Mouse (Mus musculus): ENCODE measurements around the gene Gm28372. TPM values are rescaled to one million over a fixed set of nuclear protein-coding genes. Genes with fewer than 3 reads are reported as not detected.
A peak's percentile ranks its signal among the peaks of the same experiment; 100 is the strongest.

Gm28372 gene
- total RNA-seq, 4 experiments from 2014 or later, result not detected

DNA sequence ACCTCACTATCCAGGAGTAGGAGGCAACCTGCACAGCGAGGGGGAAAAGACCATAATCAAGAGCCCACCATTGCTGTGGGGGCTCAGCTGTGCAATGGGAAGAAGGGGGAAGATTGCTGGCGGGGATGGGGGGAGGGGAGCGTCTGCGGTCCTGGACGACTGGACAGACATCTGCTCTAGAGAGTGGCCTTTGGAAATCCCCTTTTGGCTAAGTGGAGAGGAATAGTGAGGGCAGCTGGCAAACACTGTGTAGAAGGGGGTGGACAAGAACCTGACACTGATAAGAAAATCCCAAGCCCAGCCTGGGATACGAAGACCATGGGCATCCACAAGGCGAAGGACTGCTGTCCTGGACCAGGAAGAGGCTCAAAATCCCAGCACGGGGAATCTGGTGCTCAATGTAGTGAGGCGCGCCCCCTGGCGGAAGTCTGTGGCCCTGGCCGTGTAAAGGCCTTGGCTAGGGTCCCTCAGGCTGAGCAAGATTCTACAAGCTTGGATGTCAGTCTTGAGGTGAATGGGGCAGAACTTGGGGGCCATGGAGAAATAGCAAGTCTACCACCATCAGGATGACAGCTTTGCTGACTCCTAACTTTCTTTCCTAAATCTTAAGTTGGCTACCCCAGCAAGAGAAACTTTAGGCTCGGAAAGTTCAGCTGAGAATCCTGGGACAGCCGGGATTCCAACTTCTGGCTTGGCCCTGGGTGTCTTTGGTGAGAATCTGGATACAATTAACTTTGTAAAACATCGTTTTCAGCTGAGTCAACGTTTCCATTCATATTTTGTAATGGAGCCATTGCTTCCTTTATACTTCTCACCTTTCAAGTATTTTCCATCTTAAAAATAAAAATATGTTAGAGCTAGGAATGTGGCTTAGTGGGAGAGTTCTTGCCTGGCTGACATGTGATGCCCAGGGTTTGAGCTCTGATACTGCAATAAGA lies 6.8 kb downstream of the Gm28372 start:
- peak; percentile 61 for DNase-seq

DNA sequence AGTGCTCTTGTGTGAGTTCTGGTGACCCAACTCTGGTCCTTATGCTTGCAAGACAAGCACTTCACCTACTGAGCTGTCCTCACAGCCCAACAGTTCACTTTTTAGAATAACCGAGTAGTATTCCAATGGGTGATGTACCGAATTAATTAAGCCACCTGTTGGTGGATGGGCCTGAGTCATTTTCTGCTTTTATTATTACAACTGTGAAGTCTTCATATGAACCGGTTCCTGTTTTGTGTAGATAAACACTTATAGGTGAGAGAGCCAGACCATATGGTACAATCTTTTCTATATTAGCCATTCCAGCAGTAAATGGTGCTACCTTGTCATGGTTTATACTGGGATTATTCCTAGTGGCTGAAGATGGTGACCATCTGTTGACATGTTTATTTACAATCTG lies 7.7 kb downstream of the Gm28372 start:
- no peak for DNase-seq

DNA sequence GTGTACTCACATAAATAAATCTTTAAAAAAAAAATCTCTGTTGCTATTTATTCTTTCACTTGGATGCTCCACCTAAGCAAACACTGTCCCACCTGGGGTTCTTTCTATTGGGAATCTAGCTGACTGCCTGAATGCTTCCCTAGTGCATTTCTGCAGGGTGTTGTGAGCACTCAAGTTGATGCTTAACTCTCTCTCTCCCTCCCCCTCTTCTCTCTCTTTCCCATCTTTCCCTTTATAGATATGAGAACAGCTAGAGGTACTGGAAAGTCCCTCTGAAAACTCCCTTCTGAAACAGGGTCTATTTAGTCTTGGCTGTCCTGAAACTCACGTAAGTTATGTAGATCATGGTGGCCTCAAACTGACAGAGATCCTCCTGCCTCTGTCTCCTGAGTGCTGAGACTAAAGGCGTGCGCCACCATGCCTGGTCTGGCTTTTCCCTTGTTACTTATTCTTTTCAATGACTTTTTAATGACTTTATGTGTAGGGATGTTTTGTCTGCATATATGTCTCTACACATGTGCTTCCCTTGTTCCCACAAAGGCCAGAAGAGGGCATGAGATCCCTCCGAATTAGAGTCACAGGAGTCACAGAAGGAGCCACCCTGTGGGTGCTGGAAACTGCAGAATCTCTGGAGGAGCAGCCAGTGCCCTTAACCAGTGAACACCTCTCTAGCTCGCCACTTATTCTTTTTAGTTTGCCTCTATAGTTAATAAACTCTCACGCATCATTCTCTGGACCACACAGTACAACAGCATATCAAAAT lies 9.2 kb downstream of the Gm28372 start:
- no peak for DNase-seq

DNA sequence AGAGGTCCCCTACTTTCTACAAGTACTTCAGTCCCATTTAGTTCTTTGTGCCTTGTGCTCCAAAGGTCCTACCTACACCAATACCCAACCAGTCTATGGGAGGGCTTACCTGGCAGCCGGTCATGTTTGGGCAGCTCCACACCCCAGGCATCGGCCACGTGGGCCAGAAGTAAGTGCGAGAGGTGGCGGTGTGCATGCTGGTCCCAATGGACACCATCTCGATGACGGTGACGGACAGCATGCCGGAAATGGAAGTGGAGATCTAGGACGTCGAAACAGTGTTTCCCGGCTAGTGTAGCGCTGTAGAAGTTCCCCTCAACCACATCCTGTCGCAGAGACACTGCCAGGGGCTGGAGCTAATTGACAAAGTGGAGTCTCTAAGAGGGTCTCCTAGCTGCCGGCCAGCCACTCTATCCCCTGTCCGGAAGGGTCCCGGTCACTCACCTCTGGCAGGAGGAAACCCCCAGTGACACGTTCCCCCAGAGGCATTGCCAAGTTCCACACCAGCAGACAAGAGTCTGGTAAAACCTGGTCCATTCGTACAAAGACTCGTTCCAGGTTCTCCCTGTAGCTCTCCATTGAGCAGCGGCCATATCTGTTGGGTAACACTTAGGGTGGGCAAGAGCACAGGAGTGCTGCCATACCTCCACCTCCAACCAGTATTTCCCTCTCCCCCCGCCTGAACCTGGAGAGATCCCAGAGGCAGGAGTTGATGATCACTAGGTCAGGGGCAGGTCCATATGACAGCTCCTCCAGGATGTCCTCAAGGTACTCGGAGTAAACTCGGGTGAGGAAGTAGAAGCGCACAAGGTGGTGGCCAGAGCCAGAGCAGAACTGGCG lies 17.0 kb downstream of the Gm28372 start:
- no peak for DNase-seq

DNA sequence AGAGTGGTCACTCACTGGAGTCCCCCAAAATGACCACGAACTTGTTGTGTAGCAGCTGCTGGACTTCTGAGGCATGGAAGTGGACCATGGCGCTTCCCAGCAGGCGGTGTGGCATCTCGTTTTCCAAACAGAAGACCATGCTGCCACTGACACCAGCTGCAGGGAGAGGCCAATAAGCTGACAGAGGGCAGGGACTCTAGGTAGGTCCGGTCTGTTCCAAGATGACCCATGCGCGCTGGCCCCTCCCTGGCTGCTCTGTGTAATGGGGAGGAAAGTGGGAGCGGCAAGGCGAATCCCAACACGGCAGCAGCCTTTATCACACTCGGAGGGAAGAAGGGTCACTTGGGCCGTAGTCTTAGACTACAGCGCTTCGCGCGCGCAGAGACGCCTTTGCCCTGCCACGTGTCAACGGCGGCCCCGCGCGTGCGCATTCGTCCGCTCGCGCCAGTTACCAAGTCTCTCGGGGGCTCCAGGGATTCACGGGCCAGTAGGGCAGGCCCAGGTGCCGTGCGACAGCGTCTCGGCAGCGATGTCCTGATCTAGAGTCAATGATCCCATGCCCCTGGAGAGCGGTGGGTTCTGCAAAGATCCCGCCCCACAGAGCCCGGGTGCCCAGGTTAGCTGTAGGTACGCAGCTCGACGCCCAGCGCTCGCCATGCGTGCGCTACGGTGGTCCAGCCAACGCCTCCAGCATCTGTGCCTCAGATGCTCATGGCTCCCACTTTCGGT lies 18.5 kb downstream of the Gm28372 start:
- DNase-seq, result peak; percentile 71

DNA sequence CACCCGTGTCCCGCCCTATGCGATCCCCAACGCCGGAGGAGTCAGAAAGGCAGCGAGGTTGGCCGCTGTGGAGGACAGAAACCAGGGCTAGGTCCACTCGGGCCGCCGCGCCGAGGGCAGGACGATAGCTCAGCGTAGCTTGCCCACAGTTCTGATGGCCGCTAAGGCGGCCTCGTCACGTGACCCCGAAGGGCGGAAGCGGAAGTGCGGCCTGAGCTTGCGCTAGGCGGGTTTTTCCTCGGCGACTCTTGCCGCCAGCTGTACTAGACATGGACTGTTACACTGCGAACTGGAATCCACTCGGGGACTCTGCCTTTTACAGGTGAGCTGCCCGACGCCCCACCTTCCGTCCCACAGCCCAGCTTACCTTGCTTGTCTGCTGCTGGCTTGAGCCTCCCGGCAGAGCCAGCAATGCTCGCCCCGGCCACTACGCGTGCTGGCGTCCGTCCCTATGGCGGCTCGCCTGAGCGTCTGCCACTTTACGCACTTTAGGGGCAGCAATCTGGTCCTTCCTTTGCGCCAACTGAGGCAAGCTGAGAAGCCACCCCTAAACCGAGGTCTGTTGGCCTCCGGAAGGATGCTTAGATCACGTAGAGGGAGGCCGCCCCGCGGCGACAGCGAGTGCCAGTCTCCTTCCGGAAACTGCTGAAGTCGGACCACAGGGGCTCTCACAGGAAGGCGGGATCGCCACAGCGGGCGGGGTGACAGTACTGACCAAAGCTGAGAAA lies 19.3 kb downstream of the Gm28372 start, which contains the start of the genes Vps16 and Pced1a:
Gene Vps16, plus strand, starts transcription at position 214 of the 728 bp plus-strand sequence.
Gene Pced1a, minus strand, starts transcription at position 576 of the 728 bp plus-strand sequence.
- DNase-seq, result peak; percentile 88

DNA sequence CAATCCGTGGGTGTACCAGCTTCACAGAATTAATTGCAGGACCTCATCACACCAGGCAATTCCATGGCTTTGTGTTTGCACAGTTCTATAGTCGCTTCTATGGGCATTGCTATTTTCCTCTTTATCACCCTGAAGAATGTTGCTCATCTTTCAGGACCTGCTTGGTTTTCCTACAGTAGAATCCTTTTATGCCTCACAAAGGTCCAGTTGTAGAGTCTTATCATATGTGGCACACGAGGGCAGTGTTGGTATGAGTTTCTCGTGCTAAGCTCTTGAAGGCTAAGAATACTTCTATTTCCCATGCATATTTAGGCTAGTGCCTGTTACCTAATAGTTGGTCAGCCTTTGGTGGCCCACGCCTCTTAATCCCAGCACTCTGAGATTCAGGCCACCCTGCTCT lies 20.1 kb downstream of the Gm28372 start:
- DNase-seq, result no peak

DNA sequence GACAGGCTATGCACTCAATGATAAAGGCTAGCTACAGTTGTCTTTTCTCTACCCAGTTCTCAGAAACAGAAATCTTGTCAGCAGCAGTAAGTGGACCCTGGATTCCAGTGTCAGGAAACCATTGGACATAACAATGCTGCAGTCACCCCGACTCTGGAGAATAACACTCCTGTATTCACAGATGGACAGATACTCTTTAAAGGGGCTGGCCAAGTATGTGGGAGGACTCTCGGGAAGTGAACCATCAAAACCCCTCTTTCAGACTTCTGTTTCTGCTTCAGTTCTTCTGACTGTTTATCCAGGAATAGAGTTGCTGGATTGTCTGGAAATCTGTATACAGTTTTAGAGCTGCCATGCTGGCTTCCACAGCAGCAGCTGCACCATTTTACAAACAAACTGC lies 24.8 kb downstream of the Gm28372 start:
- DNase-seq, result no peak

DNA sequence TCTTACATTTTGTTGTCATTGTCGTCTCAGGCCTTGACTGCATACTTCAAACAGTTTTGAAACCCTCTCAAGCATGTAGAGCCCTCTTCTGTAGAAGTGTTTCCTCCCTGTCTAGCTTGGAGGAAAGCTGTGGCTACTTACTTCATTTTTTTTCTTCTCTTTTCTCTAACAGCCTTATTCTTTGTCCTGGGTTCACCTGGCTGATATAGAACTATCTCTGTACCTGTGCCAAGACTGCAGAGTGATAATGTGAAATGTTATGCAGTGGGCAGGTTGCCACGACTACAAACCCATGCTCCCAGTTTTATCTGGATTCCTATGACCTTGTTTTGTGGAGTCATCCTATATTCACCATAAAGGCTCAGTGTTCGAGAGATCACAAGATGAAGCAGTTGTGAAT lies 25.4 kb downstream of the Gm28372 start:
- no peak for DNase-seq

DNA sequence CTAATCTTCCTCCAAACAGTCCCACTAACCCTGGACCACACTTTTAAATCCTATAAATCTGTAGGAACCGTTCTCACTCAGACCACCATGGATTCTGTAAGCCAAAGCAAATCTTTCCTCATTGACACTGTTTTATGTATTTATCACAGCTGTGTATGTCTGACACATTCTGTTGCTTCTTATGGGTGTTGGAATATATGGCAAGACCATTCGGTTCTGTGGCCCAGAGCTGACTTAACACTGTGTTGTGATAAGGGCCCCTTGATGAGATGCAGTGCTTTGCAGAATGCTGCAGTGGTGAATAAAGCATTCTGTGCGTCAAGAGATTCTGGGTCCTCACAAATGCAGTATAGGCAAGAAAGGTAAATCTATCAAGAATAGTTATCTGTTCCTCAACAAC lies 27.1 kb downstream of the Gm28372 start:
- DNase-seq, result no peak

DNA sequence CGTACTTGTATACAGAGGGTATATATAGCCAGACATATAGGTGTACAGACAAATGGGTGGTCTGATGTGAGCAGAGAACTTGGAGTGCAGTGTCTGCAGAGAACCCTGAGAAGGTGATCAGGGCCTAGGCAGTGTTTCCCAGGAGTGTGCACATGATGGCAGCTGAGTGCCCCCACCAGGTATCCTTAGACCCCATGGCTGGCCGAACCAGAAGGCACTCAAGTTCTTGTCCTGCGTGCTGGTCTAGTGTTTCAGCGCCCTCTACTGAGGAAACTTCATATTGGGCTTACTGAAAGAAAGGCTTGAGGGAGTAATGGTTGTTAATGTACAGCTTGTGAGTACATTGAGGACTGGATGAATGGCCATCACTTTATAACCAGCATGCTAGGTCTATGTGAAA lies 28.1 kb downstream of the Gm28372 start:
- no peak for DNase-seq

DNA sequence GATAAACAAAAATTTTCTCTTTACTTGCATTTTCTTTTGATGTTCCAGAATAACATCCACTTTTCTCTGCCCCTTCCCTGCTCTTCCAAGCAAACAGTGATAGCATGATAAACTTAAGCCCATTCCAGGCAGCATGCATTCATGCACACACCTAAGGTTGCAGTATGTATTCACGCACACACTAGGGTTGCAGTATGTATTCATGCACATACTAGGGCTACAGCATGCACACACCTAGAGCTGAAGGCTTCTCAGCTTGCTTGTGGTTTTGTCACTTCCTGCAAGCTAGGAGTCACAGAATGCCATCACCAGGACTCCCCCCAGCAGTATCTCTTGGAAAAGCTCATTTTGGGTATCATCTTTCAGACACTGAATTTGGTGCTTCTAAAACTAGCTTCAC lies 31.7 kb downstream of the Gm28372 start:
- no peak for DNase-seq

DNA sequence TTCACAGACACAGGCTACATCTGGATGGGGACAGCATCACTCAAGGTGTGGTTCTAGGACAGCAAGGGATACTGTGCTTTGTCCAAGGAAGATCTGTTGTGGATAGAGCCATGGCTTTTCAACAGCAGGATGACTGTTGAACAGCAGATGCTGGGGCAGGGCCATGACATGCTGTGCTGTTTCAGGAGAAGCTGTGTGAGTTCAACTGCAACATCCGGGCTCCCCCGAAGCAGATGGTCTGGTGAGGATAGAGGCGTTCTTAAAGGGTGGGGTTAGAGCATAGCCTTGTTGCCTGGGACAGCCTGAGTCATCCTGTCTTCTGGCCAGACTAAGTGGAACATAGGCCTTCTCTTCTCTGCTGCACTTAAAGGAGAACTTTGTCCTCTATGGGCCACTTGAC lies 33.8 kb downstream of the Gm28372 start:
- DNase-seq, result no peak

DNA sequence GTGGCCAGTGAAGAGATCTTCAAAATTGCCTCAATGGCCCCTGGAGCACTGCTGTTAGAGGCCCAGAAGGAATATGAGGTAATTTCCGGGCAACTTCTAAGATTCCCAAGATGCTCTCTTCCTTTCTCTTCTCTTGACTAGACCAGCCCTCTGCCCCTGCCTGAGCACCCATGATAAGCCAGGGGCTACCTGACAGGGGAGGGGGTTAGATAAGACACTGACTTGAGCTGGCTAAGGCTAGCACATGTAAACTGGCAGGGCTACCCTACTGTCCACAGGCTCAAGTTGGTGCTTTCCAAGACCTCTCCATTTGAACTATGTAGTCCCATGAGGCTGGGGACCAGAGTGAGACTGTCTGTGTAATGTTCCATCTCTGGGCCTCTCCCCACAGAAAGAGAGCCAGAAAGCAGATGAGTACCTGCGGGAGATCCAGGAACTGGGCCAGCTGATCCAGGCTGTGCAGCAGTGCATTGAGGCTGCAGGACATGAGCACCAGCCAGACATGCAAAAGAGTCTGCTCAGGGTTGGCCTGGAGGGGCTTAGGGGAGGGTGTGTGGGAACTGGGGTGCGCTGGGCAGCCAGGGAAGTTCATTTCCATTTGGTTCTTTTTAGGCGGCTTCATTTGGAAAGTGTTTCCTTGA lies 34.9 kb downstream of the Gm28372 start:
- no peak for DNase-seq

DNA sequence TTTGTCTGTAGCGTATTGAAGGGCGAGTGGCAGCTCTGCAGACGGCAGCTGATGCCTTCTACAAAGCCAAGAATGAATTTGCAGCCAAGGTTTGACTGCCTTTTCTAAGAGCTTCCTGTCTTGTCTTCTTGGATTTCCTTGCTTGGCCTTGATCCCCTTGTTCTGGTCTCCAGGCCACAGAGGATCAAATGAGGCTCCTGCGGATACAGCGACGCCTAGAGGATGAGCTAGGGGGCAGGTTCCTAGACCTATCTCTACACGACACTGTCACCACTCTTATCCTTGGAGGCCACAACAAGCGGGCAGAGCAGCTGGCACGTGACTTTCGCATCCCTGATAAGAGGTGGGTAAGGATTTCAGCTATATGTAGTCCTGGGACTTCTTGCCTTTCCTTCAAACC lies 37.1 kb downstream of the Gm28372 start:
- no peak for DNase-seq

DNA sequence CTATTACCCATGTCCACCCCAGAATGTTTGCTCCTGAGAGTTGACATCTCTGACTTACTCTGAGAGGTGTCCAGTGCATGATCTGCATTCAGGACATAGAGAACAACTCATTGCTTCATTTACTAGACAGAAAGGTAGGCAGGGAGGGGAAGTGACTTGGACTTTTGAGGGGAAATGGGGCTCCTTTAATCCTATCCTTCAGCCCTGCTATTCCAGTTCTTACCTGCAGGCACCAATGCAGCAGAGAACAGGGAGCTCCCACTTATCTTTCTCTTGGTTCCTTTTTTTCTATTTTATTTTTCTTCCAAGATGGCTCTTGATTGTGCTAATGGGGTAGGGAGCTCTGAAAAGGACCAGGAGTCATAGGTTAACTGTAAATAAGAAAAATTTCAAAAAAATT lies 43.4 kb downstream of the Gm28372 start:
- DNase-seq, result no peak

DNA sequence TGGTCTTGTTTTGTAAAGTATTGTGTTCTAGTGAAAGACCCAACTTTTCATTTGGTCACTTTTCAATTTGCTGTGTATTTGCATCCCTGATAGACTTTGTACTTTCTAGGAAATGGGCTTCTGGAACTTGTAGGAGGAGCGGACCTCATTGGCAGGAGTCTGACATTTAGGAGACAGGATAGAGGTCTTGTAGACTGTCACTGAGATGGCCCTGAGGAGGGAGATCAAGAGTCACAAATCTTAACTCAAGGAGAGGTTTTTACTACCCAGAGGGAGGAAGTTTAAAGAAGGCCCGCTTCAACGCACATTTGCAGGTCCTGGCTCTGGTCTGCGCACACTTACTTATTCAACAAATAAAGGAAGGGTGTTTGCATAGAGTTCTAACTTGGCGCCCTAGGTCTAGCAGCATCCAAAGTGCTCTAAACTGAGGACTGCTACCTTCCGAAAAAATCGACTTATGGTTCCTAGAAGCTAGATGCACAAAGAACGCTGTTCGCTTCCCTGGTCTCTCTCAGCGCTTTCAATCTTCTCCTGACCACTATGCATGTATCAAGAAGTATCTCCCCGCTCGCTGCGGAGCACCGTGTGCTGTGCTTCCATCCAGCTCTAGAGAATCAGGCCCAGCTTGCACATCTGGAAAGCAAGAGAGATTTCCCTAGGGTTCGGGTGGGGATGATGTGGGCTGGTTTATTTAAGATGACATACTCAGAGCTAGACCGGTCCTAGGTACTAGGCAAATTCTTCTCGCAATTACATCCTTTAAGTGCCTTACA lies 44.2 kb downstream of the Gm28372 start:
- DNase-seq, result no peak

DNA sequence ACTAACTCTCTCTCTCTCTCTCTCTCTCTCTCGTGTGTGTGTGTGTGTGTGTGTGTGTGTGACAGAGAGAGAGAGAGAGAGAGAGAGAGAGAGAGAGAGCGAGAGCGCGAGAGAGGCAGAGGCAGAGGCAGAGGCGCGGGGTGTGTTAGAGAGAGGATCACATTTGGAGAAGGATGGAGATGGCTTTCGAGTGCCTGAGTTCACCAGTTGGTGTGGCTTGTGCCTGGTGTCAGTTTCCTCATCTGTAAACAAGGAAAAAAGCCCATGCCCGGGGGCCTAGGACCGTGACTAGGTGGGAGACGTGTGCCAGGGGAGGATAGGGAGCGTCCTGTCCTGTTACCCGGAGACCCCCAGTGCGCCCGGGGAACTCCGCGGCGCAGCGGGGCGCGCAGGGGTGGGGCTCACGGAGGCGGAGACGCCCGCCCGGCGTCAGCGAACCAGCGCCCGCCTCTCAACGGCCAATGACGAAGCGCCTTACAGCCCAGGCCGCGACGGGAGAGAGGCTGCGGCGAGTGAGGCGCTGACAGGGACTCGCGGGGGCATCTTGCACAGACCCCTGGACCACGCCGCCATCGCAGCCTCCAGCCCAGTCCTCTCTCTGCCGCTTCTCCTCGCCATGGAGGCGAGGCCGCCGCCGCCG lies 44.9 kb downstream of the Gm28372 start, which contains the start of gene Ptpra:
Gene Ptpra, plus strand, starts transcription at position 485 of the 640 bp plus-strand sequence.
- peak; percentile 84 for DNase-seq

DNA sequence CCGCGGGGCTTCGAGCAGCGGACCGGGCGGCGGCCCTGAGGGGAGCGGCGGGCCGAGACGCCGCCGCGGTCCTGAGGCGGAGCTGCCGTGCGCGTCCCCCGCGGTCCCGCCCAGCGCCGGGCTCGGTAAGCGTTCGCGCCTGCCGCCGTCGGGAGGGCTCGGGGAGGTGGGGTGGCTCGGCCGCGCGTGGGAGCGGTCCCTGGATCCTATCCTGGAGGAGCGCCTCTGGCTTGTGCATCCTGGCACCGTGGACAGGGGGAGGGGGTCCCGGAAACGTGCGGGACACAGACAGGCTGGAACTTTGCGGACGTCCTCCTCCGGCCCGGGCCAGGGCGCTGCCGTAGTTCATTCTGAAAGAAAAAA lies 45.4 kb downstream of the Gm28372 start:
- peak; percentile 58 for DNase-seq

Data from adrenal gland, adult 8-10 months (tissue).